Mouse (Mus musculus) left cerebral cortex, adult 11 months (tissue): ENCODE measurements at regions not wholly inside any gene's neighbourhood (a gene's known extent, or its start where the extent isn't known, plus 50 kb on each side); places are given as distances from the start of the nearest gene placed in this dataset.

ENCODE experiments used
- DNase-seq: peaks from one replicate; pipeline ENCODE4 v3.0.0; 2022; ENCODE audit warnings: low spot score

GRCm38 (mm10) chr8:15487579-15487978 is 441.7 kb upstream of the BB014433 start:
- DNase-seq, result no peak

DNA sequence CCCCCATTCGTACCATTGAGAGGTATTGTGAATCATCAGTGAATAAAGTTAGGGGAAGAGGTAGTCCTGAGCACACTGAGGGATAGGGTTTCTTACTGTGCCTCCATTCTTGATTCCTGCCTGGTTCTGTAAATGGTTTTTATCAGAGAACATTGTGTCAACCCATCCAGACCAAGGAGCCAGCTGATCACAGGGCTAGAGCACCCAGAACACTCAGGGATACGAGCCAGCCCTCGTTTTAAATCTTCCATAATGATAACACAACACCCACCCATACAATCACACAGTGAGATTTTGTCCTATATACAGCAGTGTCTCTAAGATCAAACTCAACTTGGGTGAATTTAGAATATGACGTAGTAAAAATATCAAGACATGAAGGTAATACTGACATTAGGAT is 424.7 kb upstream of the BB014433 start:
- DNase-seq, result no peak

GRCm38 (mm10) chr8:15468540-15469476 is 422.9 kb upstream of the BB014433 start:
- no peak for DNase-seq

GRCm38 (mm10) chr8:15438546-15438945 is 392.7 kb upstream of the BB014433 start:
- no peak for DNase-seq

GRCm38 (mm10) chr8:15394722-15395115 is 348.8 kb upstream of the BB014433 start:
- no peak for DNase-seq

DNA sequence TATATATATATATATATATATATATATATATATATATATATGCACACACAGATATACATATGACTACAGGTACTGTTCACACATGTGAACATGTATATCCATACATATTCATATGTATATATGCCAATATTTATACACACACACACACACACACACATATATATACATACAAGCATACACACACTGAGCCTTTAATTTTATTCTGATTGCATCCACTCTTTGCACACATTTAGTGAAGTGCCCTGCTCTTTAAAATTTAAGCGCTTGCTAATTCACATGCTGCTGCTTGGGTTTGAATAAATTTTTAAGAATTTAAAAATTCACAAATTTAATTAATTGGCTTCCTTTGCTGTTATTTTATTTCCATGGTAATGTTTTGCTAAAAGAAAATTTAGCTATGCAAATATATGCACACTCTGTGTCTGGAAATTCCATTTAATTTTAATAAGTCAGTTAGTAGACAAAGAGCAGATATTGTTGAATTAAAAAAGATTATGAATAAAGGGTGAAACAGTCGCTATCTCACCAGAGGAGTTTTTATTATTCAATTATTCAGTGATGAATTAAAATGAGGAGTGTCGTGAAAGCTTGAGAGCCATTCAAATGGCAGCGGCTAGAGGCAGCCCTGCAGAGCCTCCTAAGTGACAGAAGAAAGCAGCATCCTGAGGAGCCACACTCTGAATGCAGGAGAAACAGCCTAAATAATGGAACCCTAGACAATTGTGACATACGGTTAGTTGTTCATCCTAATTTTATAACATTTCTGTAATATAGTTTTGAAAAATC is 348.3 kb upstream of the BB014433 start:
- no peak for DNase-seq

DNA sequence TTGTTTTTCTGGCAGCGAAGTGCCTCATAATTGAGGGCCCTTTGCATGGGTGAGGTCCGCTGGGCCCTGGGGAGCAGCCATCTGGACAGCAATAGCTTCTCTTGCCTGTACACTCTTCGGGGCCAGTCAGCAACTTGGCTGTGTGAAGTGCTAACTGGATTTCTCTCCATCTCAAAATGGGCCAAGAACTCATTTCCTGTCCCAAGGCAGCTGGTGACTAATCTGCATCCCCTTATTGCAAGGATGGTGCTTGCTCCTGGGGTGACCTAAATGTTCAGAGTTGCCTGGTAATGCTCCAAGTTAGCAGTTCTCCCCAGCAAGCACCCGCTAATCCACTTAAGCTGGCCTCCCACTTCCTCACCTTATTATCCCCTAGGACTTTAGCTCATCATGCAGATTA is 346.2 kb upstream of the BB014433 start:
- no peak for DNase-seq

DNA sequence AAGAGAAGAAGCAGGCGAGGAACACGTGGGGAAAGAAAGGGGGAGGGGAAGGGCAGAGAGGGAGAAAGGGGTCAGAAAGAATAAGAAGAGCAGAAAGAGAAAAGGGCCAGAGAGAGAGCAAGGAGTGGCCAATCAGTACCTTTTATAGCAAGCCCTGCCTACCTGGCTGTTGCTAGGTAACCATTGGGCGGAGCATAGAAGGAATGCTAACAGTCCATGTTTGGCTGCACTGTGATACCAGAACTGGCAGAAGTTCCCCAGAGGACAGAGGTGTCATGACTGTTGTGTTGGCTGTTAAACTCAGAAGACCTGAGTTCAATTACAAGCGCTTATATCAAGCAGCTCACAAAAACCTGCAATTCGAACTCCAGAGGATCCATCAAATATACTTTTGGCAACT is 342.9 kb upstream of the BB014433 start:
- DNase-seq, result no peak

- no peak for DNase-seq
These were observed 321.2 kb upstream of the BB014433 start for GRCm38 (mm10) chr8:15367063-15367462.

DNA sequence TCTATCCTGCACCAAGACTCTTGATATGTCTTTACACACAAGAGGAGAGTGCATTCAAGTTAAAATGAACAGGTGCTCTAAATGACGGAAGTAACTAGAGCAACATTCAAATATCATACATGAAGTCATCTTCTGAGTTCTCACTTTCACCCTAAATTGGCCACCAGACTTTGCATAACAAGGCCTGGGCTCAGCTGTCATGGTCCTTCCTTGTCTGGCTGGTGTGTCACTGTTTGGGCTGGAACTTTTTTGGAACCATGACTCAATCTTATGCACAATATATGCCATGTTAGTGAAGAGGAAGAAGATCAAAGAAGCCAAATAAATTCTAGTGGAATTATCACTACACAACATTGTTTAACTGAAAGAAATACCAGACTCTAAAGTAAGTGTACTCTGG is 318.7 kb upstream of the BB014433 start:
- no peak for DNase-seq

GRCm38 (mm10) chr8:15344151-15344550 is 298.3 kb upstream of the BB014433 start:
- DNase-seq, result no peak

- DNase-seq, result no peak
These were observed 297.7 kb upstream of the BB014433 start for GRCm38 (mm10) chr8:15343616-15344015.

GRCm38 (mm10) chr8:15334532-15334931 is 288.7 kb upstream of the BB014433 start:
- no peak for DNase-seq

GRCm38 (mm10) chr8:15327312-15327711 is 281.4 kb upstream of the BB014433 start:
- DNase-seq, result no peak

DNA sequence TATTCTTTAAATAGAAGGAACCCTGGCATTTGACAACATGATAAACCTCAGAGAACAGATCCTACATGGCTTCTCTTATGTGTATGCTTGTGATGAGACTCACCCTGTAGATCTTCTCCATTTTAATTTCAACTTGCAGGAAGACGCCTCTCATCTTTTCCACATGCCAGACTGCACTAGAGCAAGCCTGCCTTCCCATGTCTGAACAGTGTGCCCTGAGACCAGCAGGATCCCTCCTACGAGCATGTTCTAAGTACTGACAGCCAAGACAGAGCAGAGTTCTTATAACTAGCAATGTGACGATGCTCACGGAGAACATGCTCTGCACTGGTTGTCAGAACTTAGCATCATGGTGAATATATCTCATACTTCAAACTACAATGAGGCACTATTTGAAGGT is 277.5 kb upstream of the BB014433 start:
- no peak for DNase-seq

GRCm38 (mm10) chr8:15318082-15318816 is 272.4 kb upstream of the BB014433 start:
- DNase-seq, result no peak

DNA sequence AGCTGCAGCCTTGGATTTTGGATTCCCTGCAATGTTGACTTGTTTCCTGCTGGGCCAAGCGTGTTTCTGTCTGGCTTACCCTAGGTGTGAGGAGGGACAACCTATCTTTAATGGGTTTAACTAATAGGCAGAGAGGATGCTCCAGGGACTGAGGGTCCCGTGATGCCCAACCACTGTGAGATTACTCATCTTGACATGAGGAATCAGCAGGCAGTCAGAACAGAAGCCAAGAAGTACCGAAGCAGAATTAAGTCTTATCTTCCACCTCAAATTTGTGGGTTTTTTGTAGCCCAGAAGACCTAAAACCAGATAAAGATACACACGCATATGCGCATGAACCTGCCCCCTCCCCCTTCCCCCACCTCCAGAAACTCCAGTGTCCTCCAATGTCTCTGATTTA is 267.6 kb upstream of the BB014433 start:
- DNase-seq, result no peak

DNA sequence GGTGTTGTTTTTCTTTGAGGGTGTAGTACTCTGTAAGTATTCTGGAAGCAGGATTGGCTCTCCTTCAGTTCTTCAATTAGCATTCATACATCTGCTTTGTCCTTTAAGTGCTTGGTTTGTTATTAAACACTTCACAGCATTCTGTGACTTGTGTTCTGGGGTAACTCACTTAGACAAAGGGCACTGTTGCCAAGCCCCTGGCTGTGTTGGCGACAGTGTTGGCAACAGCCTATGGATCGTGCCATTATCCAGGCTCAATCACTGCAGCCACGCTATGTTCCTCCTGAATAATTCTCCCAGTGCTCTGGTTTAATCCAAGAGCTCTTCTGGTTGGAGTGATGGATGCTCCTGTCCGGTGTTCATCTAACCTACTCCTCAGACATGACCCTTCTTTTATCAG is 265.6 kb upstream of the BB014433 start:
- no peak for DNase-seq

- no peak for DNase-seq
These were observed 265.2 kb upstream of the BB014433 start for GRCm38 (mm10) chr8:15311045-15311444.

- peak; percentile 29 for DNase-seq
These were observed 258.3 kb upstream of the BB014433 start for GRCm38 (mm10) chr8:15304143-15304677.

- no peak for DNase-seq
These were observed 227.9 kb upstream of the BB014433 start for GRCm38 (mm10) chr8:15273775-15274174.
